Mouse (Mus musculus) midbrain, postnatal 0 days (tissue): ENCODE measurements around the gene Dcaf7. TPM values are rescaled to one million over a fixed set of nuclear protein-coding genes. Genes with fewer than 3 reads are reported as not detected.
A peak's percentile ranks its signal among the peaks of the same experiment; 100 is the strongest.
"Not testable (repeated sequence)": the region's sequence is repeated elsewhere in the genome, so short reads cannot be mapped to it uniquely, and the experiment has no call there.

Experiments
- ATAC-seq: fragments of 200-750 bp; cut with Nextera tagmentation; 2 replicates; pipeline ENCODE4 v1.8.0; 2017; ENCODE audit warnings: moderate number of reproducible peaks, mild to moderate bottlenecking, moderate TSS enrichment, moderate library complexity; ENCODE audit not compliant: low FRiP score
- DNase-seq: peaks from one replicate; pipeline ENCODE4 v3.0.0-alpha.2; 2015; ENCODE audit warnings: low spot score
- H3K27ac ChIP-seq: fragments of 300-500 bp; sonication (generic); 2 replicates; pipeline ENCODE4 v1.5.1; 2014; ENCODE audit warnings: low read depth, mild to moderate bottlenecking, low read length, mixed read lengths
- H3K27me3 ChIP-seq: fragments of 300-500 bp; sonication (generic); 2 replicates; pipeline ENCODE4 v1.6.1; 2014; ENCODE audit warnings: low read length, control low read depth, mixed read lengths; ENCODE audit not compliant: insufficient read depth
- H3K36me3 ChIP-seq: fragments of 300-500 bp; sonication (generic); 2 replicates; pipeline ENCODE4 v1.6.1; 2014; ENCODE audit warnings: low read length, control low read depth, mixed read lengths; ENCODE audit not compliant: insufficient read depth
- H3K4me1 ChIP-seq: fragments of 300-500 bp; sonication (generic); 2 replicates; pipeline ENCODE4 v1.6.1; 2014; ENCODE audit warnings: mild to moderate bottlenecking, control low read depth, antibody characterized with exemption, low read length, mixed read lengths; ENCODE audit not compliant: insufficient read depth
- H3K4me2 ChIP-seq: fragments of 300-500 bp; sonication (generic); 2 replicates; pipeline ENCODE4 v1.6.1; 2014; ENCODE audit warnings: low read depth, mild to moderate bottlenecking, low read length, mixed read lengths; ENCODE audit not compliant: poor library complexity, severe bottlenecking
- H3K4me3 ChIP-seq: fragments of 300-500 bp; sonication (generic); 2 replicates; pipeline ENCODE4 v1.5.1; 2014; ENCODE audit warnings: low read depth, mild to moderate bottlenecking, low read length, moderate library complexity
- H3K9ac ChIP-seq: fragments of 300-500 bp; sonication (generic); replicated peaks from 2 replicates; pipeline ENCODE4 v1.6.1; 2014; ENCODE audit warnings: mild to moderate bottlenecking, low read length, moderate library complexity, mixed read lengths; ENCODE audit not compliant: poor library complexity, severe bottlenecking
- H3K9me3 ChIP-seq: fragments of 300-500 bp; sonication (generic); 2 replicates; pipeline ENCODE4 v1.6.1; 2016; ENCODE audit warnings: low read length, control low read depth
- CTCF ChIP-seq: IDR thresholded peaks from 2 replicates; pipeline ENCODE4 v1.5.1; 2016; ENCODE audit warnings: antibody characterized with exemption, mild to moderate bottlenecking
- WGBS: fragments of 180-500 bp; shearing (Covaris S2); extraction: QIAGEN DNeasy Blood & Tissue Kit; methylation state at CpG from one replicate; pipeline ENCODE4 v1.1.7; 2014; 5-methylcytosine and 5-hydroxymethylcytosine counted together
- polyA plus RNA-seq: library from polyadenylated mRNA; unstranded; fragments of >200 nt; fragmentation: Nextera tagmentation; extraction: Ambion mirVana; gene quantifications from 2 replicates; pipeline ENCODE4 v1.2.1, GENCODE M21; 2015
- total RNA-seq: library from RNA; depleted of rRNA; stranded (reverse); fragments of >200 nt; gene quantifications from 2 replicates; pipeline ENCODE4 v1.2.3, GENCODE M21; 2014

The Dcaf7 gene
- total and polyA plus RNA-seq, 2 experiments from 2014 or later: 170 to 313 TPM

DNA sequence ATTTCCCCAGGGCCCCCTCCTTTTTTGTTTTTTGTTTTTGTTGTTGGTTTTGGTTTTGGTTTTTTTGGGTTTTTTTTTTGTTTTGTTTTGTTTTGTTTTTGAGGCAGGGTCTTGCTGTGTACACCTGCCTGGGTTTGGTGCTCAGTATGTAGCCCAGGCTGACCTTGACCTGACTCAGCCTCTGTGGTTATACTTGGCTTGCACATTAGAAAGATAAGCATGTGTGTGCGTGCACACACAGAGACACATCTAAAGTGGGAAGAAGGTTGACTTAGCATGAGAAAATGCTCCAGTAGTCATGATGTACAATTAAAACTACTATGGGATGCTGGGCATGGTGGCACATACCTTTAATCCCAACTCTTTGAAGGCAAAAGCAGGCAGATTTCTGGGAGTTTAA lies 23.9 kb downstream of the Dcaf7 start:
- ATAC-seq (no peak), DNase-seq (no peak)
- H3K36me3 ChIP-seq: peaks cover 38% of the 10 kb centered on the region
- no peaks in the 10 kb centered on the region for H3K27me3 ChIP-seq
- no peak overlapping the region for H3K4me2 ChIP-seq
- H3K9ac ChIP-seq: no peak overlapping the region
- 90% methylated on average over 1 of the region's 1 CpGs for WGBS
- H3K4me1 ChIP-seq: no peaks in the 10 kb centered on the region
- H3K4me3 ChIP-seq: no peak overlapping the region
- no peak overlapping the region for H3K27ac ChIP-seq
- no peaks in the 10 kb centered on the region for H3K9me3 ChIP-seq
- TF ChIP-seq CTCF: no peak

GRCm38 (mm10) chr11:106061311-106061710 lies 24.6 kb downstream of the Dcaf7 start:
- Histone ChIP-seq H3K4me1 (no peaks in the 10 kb centered on the region), H3K4me3 (no peak overlapping the region), H3K9ac (no peak overlapping the region), H3K4me2 (no peak overlapping the region), H3K27ac (no peak overlapping the region), H3K36me3 (peaks cover 30% of the 10 kb centered on the region), H3K9me3 (no peaks in the 10 kb centered on the region), H3K27me3 (no peaks in the 10 kb centered on the region)
- 94% methylated on average over 1 of the region's 1 CpGs for WGBS
- no peak for ATAC-seq
- no peak for DNase-seq
- no peak for TF ChIP-seq CTCF

DNA sequence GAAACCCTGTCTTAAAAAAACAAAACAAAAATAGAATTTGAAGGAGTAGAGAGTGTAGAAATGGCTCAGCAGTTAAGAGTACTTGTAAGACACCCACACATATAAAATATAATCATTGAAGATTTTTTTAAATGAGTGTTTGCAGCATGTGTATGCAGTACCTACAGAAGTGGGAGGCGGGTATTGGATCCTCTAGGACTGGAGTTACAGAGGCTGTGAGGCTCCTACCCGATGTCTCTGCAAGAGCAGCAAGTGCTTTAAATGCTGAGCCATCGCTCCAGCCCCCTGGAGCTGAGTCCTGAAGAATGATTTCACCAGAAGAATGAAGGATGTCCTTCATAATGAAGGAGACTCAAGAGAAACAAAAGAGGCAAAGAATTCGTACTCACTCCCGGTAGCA lies 27.1 kb downstream of the Dcaf7 start:
- H3K9me3 ChIP-seq: no peaks in the 10 kb centered on the region
- H3K27me3 ChIP-seq: no peaks in the 10 kb centered on the region
- ATAC-seq (no peak), DNase-seq (no peak)
- H3K4me2 ChIP-seq: no peak overlapping the region
- H3K27ac ChIP-seq: no peak overlapping the region
- H3K4me1 ChIP-seq: no peaks in the 10 kb centered on the region
- no peak for TF ChIP-seq CTCF
- 88% methylated on average over 5 of the region's 5 CpGs for WGBS
- H3K9ac ChIP-seq: no peak overlapping the region
- H3K36me3 ChIP-seq: peaks cover 8% of the 10 kb centered on the region
- H3K4me3 ChIP-seq: no peak overlapping the region

DNA sequence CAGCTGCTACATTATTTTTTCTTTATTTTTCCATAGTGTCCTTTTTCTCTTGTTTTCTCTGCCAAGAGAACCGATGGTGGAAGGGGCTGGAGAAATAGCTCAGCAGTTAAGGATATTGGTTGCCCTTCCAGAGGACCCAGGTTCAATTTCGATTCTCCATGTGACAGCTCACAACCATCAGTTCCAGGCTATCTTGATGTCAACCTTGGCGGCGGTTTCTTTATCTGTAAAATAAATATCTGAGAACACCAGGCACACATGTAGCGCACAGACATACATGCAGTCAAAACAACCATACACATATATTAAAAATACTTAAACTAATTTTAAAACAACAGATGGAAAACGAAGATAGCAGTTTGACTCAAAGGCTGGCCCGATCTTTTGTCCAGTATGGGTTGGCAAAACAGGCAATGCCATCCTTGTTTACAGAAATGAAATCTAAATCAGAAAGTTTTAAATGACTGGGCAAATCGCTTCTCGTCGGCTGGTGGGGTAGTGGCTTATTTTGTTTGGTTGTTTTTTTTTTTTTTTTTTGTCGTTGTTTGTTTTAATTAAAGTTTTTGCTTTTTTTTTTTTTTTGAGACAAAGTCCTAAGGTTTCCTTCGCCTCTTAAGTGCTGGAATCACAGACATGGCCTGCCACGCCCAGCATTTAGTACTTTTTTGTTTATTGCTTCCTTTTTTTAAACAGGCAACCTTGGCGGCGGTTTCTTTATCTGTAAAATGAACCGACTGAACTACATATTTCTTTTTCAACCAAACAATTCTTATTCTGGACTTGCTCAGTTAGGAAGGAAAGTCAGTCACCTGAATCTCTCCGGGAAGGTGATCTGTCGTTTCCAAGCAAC lies 28.6 kb downstream of the Dcaf7 start:
- WGBS: 45% methylated on average over 18 of the region's 18 CpGs
- Histone ChIP-seq H3K9ac (peak overlapping the region; percentile 58; the same call in 1 of the 2 replicates), H3K4me1 (no peaks in the 10 kb centered on the region), H3K27ac (no peak overlapping the region), H3K9me3 (no peaks in the 10 kb centered on the region), H3K4me2 (peak overlapping the region; percentile 84), H3K27me3 (no peaks in the 10 kb centered on the region), H3K36me3 (no peaks in the 10 kb centered on the region), H3K4me3 (peak overlapping the region; percentile 41)
- TF ChIP-seq CTCF: no peak
- DNase-seq: no peak
- ATAC-seq: no peak

DNA sequence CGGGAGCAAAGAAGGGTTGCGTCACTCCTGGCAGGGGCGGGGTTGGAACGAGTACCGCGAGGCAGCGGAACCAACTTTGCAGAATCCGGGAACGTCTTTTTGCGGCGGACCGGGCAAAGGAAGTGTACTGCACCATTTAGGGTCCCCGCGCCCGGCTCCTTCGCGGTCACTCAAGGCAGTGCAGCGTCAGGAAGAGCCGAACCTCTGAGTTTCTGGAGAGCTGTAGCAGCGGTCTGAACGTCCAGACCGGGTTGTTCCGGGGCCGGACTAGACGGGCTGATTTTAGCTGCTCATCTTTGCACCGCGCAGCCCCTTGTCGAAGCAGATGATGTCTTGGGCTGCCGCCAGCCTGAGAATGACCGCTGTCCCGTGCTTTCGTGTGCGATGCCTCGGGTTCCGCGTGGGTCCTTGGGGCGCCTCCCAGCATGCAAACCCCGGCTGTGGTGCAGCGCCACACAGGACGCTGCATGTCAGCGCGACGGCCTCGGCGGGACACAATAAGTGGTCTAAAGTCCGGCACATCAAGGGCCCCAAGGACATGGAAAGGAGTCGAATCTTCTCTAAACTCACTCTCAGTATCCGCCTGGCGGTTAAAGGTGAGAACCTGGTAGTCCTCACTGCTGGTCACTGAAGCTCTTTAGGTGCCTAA lies 29.4 kb downstream of the Dcaf7 start, which contains the start of gene Taco1:
Gene Taco1, plus strand, starts transcription at position 139 of the 649 bp plus-strand sequence.
- WGBS: under 1% methylated on average over 49 of the region's 49 CpGs
- no peaks in the 10 kb centered on the region for H3K9me3 ChIP-seq
- TF ChIP-seq CTCF: peak; percentile 59
- peak within 1 kb of the TSS; percentile 41 for H3K4me3 ChIP-seq
- peak within 1 kb of the TSS; percentile 64 for H3K27ac ChIP-seq
- H3K27me3 ChIP-seq: no peaks in the 10 kb centered on the region
- H3K4me2 ChIP-seq: peak within 1 kb of the TSS; percentile 84
- peak; percentile 97 for DNase-seq
- peak within 1 kb of the TSS; percentile 58 for H3K9ac ChIP-seq
- H3K36me3 ChIP-seq: no peaks in the 10 kb centered on the region
- no peaks in the 10 kb centered on the region for H3K4me1 ChIP-seq
- ATAC-seq: peak; percentile 96

- not testable (repeated sequence) for H3K36me3 ChIP-seq, H3K4me1 ChIP-seq, H3K27me3 ChIP-seq, ATAC-seq, H3K9me3 ChIP-seq
- 23% methylated on average over 23 of the region's 23 CpGs for WGBS
- H3K9ac ChIP-seq: peak overlapping the region; percentile 58
- H3K4me2 ChIP-seq: peak overlapping the region; percentile 84
- peak; percentile 54 for DNase-seq
- peak overlapping the region; percentile 41 for H3K4me3 ChIP-seq
- H3K27ac ChIP-seq: peak overlapping the region; percentile 64
Observed at GRCm38 (mm10) chr11:106066616-106067015, 29.9 kb downstream of the Dcaf7 start.
